Mouse (Mus musculus): ENCODE data around the gene Slc30a4.

GRCm38 (mm10) chr2:122681379-122682137 lies 20.9 kb downstream of the Slc30a4 start:
- TF ChIP-seq CTCF (conservative IDR thresholded peaks at IDR 0.05; ENCODE audit: insufficient read depth, insufficient read length, low read depth, low read length) (no peak), POLR2A (IDR thresholded peaks at IDR 0.05; ENCODE audit: low read depth, low read length) (no peak)

All from kidney, adult 2 months (tissue).